Mouse (Mus musculus): ENCODE measurements around the gene Gpr65.
"Not testable (repeated sequence)": the region's sequence is repeated elsewhere in the genome, so short reads cannot be mapped to it uniquely, and the experiment has no call there.

The Gpr65 gene

DNA sequence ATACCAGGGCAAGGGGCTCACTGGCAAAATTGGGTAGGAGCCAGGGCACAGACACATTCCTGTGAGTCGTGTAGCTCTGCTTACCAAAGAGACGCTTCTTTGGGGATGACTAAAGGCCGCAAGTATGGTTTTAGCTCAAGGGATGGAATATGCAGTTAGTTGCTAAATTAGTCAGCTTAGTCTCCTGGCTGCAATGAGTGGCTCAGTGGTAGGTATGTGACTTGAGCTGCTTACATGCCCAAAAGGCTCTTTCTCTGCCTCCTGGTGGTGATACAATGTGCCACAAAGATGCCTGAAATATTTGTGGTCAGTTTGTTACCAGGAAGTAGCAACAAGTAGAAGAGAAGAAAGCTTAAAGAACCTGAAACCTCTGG, 15.0 kb downstream of the Gpr65 start:
- no peak for DNase-seq

DNA sequence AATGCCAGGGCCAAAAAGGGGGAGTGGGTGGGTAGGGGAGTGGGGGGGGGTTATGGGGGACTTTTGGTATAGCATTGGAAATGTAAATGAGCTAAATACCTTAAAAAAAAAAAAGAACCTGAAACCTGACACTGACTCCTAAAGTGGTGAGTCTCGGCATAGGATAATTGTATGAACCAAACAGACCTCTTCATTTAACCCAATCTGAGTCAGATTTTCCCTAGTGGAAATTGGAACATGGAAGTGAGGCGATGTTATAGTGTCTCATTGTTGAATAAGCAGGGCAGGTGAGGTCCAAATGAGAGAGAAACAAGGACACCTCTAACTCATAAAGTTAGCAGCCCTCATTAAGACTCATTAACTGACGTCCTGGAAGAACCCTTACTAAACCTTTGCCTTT, 16.0 kb downstream of the Gpr65 start:
- no peak for DNase-seq

DNA sequence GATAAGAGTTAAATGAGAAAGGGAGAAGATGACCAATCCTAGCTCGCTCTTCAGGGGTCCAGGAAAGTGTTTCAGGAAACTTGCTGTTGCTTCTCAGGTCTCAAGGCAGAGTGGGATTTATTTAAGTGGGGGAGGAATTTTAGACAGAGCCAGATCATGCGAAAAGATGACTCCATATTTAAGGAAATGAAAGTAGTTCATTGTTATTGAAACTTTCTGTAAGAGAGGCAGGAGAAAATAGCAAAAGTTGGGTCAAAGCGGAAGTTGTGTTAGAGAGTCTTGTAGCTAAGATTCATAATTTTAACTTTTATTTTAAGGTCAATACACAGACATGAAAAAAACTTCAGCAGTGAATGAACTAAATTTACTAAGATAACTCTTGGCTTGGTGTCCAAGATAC, 22.0 kb downstream of the Gpr65 start:
- DNase-seq = no peak

DNA sequence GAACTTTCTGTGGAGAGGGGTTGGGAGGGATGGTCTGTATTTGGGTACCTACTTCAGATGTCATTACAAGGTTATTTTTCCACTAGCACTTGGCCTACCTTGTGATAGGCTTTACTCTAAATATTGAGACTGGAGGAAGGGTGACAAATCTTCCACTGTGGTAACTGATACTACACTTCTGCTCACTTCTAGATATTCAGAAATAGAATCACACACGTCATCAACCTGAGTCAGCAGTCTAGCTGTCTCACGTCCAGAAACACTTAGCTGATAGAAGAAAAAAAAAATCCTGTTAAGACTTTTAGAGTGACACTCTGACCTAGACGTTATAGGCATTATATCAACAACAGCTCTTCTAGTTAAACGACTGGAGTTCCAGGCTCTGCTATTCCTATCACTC, 23.8 kb downstream of the Gpr65 start:
- DNase-seq = no peak

DNA sequence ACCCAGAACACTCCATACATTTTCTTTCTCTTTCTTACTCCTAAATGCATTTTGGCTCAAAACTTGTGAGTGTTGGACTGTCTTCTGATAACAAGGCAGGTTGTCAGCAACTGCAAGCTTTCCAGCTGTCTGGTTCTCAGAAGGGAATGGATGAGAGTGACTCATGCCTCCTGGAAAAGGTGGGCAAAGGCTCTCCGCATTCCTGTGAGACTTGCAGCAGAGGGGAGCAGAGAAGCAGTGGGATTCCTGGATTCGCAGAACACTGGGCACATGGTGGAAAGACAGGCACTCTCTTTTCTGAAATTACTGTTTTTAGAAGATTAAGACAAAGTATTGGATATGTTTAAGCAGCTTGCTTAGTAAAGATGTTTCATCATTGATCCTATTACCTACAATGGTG, 25.8 kb downstream of the Gpr65 start:
- no peak for DNase-seq

DNA sequence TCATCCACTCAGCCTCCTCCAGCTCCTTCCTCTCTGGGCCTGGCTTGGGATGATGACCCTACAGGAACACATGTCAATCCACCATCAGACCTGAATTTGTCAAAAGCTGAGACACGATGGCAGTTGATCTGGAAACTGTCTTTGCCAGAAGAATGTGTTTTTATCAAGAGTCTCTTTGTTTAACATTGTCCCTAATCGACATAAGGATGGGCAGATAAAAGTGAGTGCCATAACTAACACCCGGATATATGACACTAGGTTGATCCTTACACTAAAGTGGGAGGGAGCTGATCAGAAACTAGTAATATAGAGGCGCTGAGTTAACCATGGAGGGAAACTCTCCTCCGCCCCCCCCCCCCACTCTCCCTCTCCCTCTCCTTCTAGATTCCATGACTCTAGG, 33.5 kb downstream of the Gpr65 start:
- DNase-seq = no peak

DNA sequence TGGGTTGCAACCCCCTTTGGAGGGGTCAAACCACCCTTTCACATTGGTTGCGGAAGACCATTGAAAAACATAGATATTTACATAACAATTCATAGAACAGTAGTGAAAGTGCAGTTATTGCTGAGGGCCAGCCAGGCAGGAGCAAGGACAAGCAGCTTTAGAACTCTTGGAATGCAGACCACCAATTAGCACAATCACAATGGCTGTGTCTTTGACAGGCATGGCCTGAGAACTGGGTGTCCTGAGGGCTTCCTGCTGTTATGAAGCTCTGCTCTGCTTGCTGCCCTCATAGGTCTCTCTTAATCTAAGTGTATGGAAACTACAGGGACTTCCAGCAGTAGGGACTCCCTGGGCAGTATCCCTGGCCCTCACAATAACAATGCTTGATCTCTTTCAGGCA, 34.6 kb downstream of the Gpr65 start:
- DNase-seq = no peak

DNA sequence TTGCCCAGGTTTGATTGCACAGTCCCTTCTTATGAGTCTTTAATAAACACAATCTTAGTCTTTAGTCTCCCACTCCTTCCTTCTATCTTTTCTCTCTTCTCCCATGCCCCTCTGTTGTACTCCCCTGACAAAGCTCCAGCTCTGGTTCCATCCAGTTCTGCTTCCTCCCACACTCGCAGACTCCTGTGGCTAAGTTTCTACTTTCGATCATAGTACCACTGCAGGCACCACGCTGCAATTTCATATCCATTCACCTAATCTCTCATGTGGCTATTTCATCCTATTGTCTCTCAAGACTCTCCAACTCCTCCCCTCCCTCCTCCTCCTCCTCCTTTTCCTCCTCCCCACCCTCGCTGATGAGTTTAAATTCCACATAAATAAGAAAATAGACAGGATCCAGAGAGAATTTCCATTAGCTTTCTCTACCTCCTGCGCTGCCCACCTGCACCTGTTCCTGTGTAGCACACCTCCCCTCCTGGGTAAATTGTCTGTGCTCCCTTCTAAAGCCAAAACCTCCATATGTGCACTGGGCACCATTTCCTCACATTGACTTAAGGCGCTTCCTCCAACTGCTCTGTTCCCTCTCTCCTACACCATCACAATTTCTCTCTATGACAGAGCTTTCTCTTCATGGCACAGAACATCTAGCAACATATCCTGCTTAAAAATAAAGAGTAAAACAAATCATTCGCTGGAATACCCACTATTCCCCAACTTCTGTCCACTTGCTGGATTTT, 38.9 kb downstream of the Gpr65 start:
- DNase-seq = no peak

DNA sequence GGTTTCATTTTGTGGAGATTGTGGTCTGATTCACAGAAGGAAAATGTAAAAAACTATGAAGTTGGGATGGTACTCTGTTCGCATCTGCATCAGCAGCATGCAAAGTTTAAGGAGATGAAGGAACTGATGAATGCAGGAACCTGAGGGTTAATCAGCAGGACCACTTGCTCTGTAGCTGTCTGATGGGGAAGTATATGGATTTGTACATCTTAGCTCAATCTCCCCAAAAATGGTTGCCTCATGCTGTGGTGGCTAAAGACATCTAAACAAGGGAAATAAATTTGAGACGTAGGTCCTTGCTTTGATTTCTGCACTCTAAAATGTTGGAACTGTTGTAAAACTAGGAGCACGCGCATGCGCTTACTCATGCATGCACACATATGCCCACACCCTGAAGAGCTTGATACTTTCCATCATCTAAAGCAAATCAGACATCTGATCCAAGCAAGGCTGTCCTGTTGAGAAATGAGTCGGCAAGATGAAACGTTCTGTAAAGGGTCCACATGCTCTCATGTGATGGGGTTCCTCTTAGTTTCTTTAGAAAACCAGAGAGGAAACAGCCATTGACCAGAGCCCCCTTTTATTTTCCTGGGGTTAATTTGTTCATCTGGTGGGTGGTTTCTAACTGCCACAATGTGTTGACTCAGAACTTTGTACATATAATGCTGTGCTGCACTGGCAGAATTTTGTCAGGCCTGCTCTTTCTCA, 43.1 kb downstream of the Gpr65 start:
- DNase-seq = no peak

DNA sequence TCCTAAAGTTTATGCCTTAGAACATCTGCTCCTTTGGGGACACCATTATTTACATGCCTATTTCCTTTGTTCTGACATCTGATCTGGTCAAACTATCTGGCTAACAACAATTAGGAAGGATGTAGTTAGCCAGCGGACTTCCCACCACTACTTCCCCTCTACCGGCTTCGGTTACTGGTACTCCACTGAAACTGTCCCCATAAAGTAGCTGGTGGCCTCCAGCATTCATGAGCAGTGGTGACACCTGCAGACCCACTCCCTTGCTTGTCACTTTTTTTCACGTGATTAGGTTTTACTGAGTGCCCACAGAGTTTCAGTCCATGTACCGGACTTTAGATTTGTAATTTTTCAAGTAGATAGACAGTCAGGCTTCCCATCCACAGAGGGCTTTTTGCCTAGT, 47.5 kb downstream of the Gpr65 start:
- no peak for DNase-seq

DNA sequence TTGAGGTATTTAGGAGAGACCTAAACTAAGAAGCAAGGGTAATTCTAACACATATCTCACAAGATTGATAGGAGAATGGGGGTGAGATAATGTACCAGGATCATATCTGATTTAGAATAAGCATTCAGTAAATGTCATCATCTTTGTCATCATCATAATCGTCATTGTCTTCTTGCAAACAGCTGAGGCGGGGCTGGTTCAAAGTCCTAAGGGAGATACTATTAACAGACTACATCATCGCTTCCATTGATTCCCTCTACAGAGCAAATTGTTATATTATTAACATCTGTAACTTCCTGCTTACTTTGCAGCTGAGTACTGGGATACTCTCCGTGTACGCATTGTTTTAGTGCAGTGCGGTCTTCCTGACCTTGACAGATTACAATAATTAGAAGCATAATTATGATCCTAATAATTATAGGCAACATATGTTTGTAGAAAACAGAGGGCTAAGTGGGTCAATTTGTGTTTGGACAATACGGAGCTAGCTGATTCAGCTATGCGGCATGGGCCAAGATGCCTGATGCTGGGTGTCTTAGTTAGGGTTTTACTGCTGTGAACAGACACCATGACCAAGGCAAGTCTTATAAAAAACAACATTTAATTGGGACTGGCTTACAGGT, 49.4 kb downstream of the Gpr65 start:
- DNase-seq = no peak

DNA sequence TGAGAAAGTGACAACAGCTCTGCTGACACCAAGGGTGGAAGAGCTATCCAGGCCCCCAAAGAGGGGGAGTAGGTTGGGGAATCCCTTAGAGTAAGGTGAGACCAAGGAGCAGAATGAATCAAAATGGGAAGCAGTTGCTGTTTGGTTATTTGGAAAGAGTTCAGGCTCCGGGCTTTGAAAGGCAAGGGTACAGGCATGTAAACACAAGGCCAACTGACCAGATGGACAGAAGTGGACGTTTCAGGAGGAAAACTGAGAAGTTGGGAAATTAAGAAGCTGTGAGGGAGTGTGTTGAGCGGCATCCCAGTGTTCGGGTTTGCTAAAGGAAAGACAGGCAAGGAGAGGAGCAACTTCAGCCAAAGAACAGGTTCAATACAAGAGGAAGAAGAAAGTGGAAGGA, 54.0 kb downstream of the Gpr65 start:
- DNase-seq = no peak

DNA sequence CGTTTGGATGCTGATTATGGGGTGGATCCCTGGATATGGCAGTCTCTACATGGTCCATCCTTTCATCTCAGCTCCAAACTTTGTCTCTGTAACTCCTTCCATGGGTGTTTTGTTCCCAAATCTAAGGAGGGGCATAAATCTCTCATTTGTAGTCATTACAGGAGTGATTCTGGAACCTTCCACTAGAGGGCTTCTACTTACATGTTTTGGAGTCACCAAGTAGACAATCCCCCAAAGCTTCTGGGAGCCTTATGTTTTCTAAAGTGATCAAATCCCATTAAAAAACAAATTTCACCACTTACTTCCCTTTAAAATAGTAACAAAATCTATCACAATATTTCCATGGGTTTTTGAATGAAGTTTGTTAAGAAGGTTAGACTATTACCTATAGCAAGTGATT, 55.7 kb downstream of the Gpr65 start:
- DNase-seq = not testable (repeated sequence)
